Mouse (Mus musculus) testis, adult 2 months (tissue): ENCODE results near the gene Aif1.

Source experiments
- CTCF ChIP-seq: fragments of 200-500 bp; IDR thresholded peaks from 2 replicates; pipeline ENCODE4 v1.5.1; 2012; ENCODE audit warnings: low read depth, mild to moderate bottlenecking, inconsistent platforms, low read length, moderate library complexity; ENCODE audit not compliant: control insufficient read depth, insufficient read depth, insufficient replicate concordance
- POLR2A ChIP-seq: fragments of 200-500 bp; IDR thresholded peaks from 2 replicates; pipeline ENCODE4 v1.6.1; 2012; ENCODE audit warnings: low read depth, mild to moderate bottlenecking, inconsistent platforms, low read length, moderate library complexity; ENCODE audit not compliant: control insufficient read depth

- TF ChIP-seq CTCF, result no peak
- TF ChIP-seq POLR2A, result no peak
Observed at GRCm38 (mm10) chr17:35225456-35225855, 49.6 kb upstream of the Aif1 start.
